Mouse (Mus musculus): ENCODE measurements around the gene Gm42417. TPM values are rescaled to one million over a fixed set of nuclear protein-coding genes. Genes with fewer than 3 reads are reported as not detected.

The Gm42417 gene
- total RNA-seq, 2 experiments from 2014 or later, result 0.93 TPM; not detected in 1

DNA sequence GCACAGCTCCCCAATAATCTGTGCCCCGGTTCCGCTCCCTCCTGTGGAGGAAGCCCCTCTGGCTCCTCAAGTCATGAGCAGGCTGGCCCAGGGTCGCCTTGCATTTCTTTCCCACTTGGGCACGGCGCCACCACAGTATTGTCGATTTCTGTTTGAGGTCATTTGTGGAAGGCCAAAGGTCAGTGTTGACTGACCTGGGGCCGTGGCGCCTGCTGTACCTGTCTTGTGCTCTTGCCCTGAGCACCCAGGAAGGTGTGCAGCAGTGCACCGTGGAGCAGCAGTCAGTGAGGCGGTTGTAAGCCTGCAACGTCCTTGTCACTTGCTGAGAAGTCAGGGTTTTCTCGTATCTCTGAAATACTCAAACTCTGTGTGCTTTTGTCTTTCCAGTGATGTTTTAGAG is 13.5 kb downstream of the Gm42417 start:
- no peak for ATAC-seq (replicated peaks; ENCODE audit: poor library complexity, severe bottlenecking)

DNA sequence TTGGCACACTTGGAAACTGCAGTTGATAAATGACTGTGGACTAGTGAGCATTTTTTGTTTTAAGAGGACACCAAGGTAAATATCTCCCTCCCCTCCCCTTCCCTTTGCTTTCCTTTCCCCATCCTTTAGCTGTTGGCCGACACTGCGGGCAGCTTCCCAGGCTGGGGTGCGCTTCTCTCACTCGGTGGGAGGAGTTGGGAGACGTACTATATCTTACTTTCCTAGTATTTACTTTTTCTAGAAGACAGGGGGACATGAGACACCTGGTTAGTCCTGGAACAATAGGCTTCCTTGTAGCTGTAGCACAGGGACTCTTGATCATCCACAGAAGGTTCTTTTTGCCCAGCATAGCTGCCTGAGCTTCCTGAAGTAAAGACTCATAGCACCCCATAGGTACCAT is 15.2 kb downstream of the Gm42417 start:
- no peak for ATAC-seq (replicated peaks; ENCODE audit: poor library complexity, severe bottlenecking)

- ATAC-seq (replicated peaks; ENCODE audit: poor library complexity, severe bottlenecking), result no peak
Measured at GRCm38 (mm10) chr1:36523332-36524013, 15.8 kb downstream of the Gm42417 start.

DNA sequence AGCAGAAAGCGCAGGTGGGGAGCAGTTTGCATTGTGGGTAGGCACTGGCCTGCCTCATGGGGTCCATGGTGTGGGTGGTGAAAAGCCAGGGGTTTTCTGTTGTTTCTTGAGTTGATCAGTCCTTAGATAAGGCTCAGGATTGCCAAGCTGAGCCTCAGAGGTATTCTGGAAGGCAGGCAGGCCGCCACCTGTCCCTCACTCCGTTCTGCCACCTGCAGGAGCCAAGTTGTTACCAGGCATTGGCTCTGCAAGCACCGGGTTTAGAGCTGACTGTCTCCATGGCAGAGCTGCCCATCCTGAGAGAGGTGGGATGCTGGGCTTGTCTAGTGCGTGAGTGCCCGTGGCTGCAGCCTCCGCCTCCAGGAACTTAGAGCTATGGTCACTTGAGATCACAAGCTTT is 17.0 kb downstream of the Gm42417 start:
- no peak for ATAC-seq (replicated peaks; ENCODE audit: poor library complexity, severe bottlenecking)

DNA sequence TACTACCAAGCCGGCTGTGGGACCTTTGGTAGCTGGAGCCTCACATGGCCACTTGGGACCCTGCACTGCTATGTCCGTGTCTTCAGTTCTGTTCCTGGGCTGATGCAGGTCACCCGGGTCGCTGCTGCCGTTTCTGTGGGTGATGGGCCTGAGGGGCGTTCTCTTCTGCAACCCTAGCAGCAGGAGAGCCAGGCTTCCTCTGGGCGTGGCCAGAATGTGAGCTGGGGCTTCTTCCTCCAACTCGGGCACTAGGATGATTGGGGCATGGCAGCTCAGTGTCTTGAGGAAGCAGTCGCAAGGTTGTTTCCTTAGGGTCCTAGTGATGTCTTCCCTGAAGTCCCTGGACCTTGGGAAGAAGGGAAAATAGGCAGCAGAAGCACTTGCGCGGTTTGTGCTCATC is 19.6 kb downstream of the Gm42417 start:
- ATAC-seq (replicated peaks; ENCODE audit: poor library complexity, severe bottlenecking), result no peak

- no peak for ATAC-seq (replicated peaks; ENCODE audit: poor library complexity, severe bottlenecking)
Measured at GRCm38 (mm10) chr1:36518259-36518658, 21.0 kb downstream of the Gm42417 start.

- 0 out of 2 replicates have a peak, but pooled peaks have one; percentile 18 for ATAC-seq (replicated peaks; ENCODE audit: poor library complexity, severe bottlenecking)
Measured at GRCm38 (mm10) chr1:36513718-36514117, 25.5 kb downstream of the Gm42417 start.

DNA sequence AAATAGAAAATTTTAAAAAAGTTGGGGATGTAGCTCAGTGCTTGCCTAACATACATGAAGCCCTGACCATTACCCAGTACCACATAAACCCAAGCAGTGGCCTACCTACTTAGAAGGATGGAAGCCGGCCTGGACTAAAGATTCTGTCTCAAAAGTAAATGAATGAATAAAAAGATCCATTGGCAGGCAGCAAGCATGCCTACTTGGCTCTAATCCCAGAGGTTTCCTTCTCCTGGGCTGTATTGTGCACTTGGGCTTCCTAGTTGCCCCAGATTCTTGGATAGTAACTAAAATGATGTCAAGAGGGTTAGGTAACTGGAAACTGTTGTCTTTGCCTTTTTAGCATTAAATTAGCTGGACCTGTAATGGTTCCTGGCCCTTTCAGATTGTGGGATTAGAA is 25.9 kb downstream of the Gm42417 start:
- no peak for ATAC-seq (replicated peaks; ENCODE audit: poor library complexity, severe bottlenecking)

DNA sequence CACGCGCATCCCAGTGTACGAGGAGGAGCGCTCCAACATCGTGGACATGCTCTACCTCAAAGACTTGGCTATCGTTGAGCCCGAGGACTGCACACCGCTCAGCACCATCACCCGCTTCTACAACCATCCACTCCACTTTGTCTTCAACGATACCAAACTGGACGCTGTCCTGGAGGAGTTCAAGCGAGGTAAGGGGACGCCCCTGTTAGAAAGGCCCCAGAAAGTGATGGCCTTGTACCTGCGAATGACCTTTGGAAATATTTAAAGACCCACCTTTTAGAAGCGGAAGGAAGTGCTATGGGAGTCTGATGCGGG is 26.3 kb downstream of the Gm42417 start:
- ATAC-seq (replicated peaks; ENCODE audit: poor library complexity, severe bottlenecking), result no peak

DNA sequence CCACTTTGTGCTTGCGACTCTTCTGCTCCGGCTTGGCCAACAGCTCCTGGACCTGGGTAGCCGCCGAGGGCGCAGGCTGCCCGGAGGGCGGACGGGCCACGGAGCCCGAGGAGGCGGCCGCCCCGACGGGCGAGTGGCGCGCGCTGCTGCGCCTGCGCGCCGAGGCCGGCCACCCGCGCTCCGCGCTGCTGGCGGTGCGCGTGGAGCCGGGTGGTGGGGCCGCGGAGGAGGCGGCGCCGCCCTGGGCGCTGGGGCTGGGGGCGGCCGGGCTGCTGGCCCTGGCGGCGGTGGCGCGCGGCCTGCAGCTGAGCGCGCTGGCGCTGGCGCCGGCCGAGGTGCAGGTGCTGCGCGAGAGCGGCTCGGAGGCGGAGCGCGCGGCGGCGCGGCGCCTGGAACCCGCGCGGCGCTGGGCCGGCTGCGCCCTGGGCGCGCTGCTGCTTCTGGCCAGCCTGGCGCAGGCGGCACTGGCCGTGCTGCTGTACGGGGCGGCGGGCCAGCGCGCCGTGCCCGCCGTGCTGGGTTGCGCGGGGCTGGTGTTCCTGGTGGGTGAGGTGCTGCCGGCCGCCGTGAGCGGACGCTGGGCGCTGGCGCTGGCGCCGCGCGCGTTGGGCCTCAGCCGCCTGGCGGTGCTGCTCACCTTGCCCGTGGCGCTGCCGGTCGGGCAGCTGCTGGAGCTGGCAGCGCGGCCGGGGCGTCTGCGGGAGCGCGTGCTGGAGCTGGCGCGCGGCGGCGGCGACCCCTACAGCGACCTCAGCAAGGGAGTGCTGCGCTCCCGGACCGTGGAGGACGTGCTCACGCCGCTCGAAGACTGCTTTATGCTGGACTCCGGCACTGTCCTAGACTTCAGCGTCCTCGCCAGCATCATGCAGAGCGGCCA is 26.9 kb downstream of the Gm42417 start:
- ATAC-seq (replicated peaks; ENCODE audit: poor library complexity, severe bottlenecking), result no peak

GRCm38 (mm10) chr1:36511289-36512021 is 27.8 kb downstream of the Gm42417 start, which contains the start of gene Cnnm3:
Cnnm3 (plus strand) TSS chr1:36511867.
- ATAC-seq (replicated peaks; ENCODE audit: poor library complexity, severe bottlenecking), result peak; percentile 80

- peak; percentile 63 for ATAC-seq (replicated peaks; ENCODE audit: poor library complexity, severe bottlenecking)
Measured at GRCm38 (mm10) chr1:36508238-36508637, 31.0 kb downstream of the Gm42417 start.

DNA sequence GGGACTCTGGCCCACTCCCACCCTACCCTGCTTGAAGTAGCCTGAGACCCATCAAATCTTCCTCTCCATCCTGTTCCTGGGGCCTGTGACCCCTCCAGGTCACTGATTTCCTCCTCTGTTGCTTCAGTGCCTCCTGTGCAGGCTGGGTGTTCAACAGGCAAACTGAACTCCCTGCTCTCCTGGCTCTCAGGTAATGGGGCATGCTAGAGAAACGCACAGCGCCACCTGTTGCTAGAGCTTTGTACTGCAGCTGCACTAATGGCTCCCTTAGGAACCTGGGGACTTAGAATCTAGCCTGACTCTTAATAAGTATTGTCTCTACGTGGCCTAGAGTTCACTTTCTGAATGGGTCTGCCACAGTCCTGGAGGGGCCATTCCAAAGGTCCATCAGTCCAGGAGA is 38.0 kb downstream of the Gm42417 start:
- ATAC-seq (replicated peaks; ENCODE audit: poor library complexity, severe bottlenecking), result peak; percentile 79

DNA sequence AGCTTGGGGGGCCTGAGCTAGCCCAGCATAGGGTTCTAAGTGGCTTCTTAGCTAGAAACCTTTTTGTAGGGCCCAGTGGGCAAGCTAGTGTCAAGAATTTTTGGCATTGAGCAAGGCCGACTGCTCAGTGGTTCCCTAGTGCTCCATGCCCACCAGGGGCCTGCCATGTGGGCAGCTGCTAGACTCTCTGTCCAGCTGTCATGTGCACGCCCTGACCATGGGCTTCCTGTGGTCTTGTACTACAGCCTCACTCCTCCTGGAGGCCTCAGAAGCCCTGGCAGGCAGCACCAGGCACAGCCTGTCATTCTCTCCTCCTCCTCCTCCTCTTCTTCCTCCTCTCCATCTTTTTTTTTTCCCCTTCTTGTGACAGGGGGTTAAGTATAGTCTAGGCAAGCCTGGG is 41.9 kb downstream of the Gm42417 start:
- ATAC-seq (replicated peaks; ENCODE audit: poor library complexity, severe bottlenecking), result no peak

- ATAC-seq (replicated peaks; ENCODE audit: poor library complexity, severe bottlenecking), result no peak
Measured at GRCm38 (mm10) chr1:36496719-36497118, 42.5 kb downstream of the Gm42417 start.

- no peak for ATAC-seq (replicated peaks; ENCODE audit: poor library complexity, severe bottlenecking)
Measured at GRCm38 (mm10) chr1:36493299-36493698, 45.9 kb downstream of the Gm42417 start.

DNA sequence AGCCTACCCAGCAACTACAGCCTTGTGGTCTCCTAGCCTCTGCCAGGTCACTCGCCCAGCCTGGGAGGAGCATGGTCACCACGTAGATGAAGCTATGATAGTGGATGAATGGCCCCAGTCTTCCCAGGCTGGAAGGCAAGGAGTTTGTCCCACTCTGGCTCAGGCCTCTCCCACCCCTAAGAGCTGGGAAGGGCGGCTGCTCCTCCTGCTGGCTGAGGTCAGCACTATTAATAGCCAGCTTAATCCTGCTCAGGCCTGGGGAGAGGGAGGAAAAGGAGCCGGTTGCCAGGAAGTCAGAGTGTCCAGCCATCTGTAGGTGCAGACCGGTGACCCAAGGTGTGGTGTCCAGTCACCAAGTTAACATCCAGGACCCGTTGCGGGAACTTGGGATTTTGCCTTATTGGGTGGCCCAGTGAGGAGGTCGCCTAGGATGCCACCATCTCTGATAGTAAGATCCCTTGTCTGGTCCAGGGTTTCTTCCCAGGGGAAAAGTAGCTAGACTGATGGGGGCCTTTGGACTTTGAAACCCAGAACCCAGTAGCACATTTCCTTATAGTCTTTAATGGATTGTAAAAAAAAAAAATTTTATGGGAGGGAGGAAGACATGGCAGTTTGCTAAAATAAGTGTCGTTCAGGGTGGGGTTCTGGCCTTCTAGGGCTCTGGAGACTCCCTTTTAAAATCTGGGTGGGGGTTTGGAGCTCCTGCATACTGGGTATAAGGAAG is 46.7 kb downstream of the Gm42417 start:
- 0 out of 2 replicates have a peak, but pooled peaks have one; percentile 17 for ATAC-seq (replicated peaks; ENCODE audit: poor library complexity, severe bottlenecking)

GRCm38 (mm10) chr1:36489661-36490060 is 49.6 kb downstream of the Gm42417 start:
- ATAC-seq (replicated peaks; ENCODE audit: poor library complexity, severe bottlenecking), result no peak

DNA sequence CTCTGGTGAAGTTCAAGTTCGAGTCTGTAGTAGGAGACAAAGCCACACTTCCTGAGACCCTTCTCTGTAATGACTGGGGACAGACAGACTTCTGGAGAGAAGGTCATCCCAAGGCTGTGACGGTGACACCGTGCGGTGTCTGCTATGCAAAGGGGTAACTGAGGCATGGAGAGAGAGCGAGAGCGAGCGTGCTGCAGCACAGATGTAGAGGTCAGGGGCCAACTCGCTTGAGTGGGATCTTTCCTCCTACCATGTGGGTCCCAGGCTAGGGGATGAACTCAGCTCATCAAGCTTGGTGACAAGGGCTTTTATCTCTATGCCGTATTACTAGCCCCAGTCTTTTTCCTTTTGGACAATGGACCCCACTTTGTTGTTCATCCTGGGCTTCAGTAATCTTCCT is 52.1 kb downstream of the Gm42417 start:
- no peak for ATAC-seq (replicated peaks; ENCODE audit: poor library complexity, severe bottlenecking)

- ATAC-seq (replicated peaks; ENCODE audit: poor library complexity, severe bottlenecking), result no peak
Measured at GRCm38 (mm10) chr1:36485080-36485479, 54.1 kb downstream of the Gm42417 start.

Measured in granulocyte monocyte progenitor cell, adult 5-6 weeks (primary cell).